Mouse (Mus musculus): ENCODE measurements around the gene Mccc2. TPM values are rescaled to one million over a fixed set of nuclear protein-coding genes. Genes with fewer than 3 reads are reported as not detected.
A peak's percentile ranks its signal among the peaks of the same experiment; 100 is the strongest.

The Mccc2 gene
- total and polyA plus RNA-seq, 3 experiments = 19.0 to 22.3 (median 19.5) TPM

- TF ChIP-seq SMC3 (IDR thresholded peaks at IDR 0.05; ENCODE audit: low read depth, low read length) (peak; percentile 77), MAX (IDR thresholded peaks at IDR 0.05; ENCODE audit: low read length) (0 out of 2 replicates have a peak, but pooled peaks have one; percentile 23), CTCF (conservative IDR thresholded peaks at IDR 0.05 in 1 of 2, IDR thresholded peaks at IDR 0.05 in 1 of 2; ENCODE audit: low read depth in 2 of 2, low read length in 2 of 2) (peak; percentile 73 to 85), TCF12 (IDR thresholded peaks at IDR 0.05; ENCODE audit: low read depth, low read length) (peak; percentile 58; the same call in 1 of the 2 replicates), JUN (IDR thresholded peaks at IDR 0.05; ENCODE audit: insufficient read depth, low read depth, low read length) (peak; percentile 67), RAD21 (IDR thresholded peaks at IDR 0.05; ENCODE audit: low read depth, low read length) (peak; percentile 78), ZNF384 (IDR thresholded peaks at IDR 0.05; ENCODE audit: low read depth, low read length) (peak; percentile 42), MYC (IDR thresholded peaks at IDR 0.05; ENCODE audit: low read depth, low read length) (no peak), USF1 (IDR thresholded peaks at IDR 0.05; ENCODE audit: low read depth, low read length) (no peak)
- DNase-seq (ENCODE audit: extremely low read depth) = peak; percentile 87
- Histone ChIP-seq H3K36me3 (replicated peaks in 1 of 2; ENCODE audit: control insufficient read depth in 1 of 2, insufficient read depth in 1 of 2, low read length in 1 of 2) (peaks cover 0 to 3% of the 10 kb centered on the region in 2 experiments), H3K4me3 (replicated peaks in 1 of 3; ENCODE audit: low read depth in 2 of 3, low read length in 2 of 3, poor library complexity in 1 of 3) (no peak overlapping the region), H3K27ac (ENCODE audit: insufficient read depth, low read depth) (no peak overlapping the region), H3K4me2 (ENCODE audit: insufficient read depth, low read depth, poor library complexity, severe bottlenecking) (peak overlapping the region; percentile 67), H3K79me2 (replicated peaks; ENCODE audit: control insufficient read depth, extremely low read depth, insufficient read depth, poor library complexity, severe bottlenecking) (no peaks in the 10 kb centered on the region), H3K9me3 (replicated peaks; ENCODE audit: low read length) (no peaks in the 10 kb centered on the region), H3K4me1 (ENCODE audit: control insufficient read depth in 1 of 2, insufficient read depth in 2 of 2) (peaks cover 6 to 31% of the 10 kb centered on the region in 2 experiments), H3K9ac (ENCODE audit: insufficient read depth, low read depth) (no peak overlapping the region), H3K27me3 (replicated peaks) (no peaks in the 10 kb centered on the region)
- in situ Hi-C loops (cut with MboI; ENCODE audit: low pct_ligation_motif_present, low pct_unique_long_range_greater_than_20kb, low sequenced_read_pairs) = no loop called here
- dilution Hi-C loops (cut with MboI; ENCODE audit: extremely low pct_ligation_motif_present, extremely low pct_unique_long_range_greater_than_20kb, low sequenced_read_pairs) = no loop called here
Observed at GRCm38 (mm10) chr13:100001790-100002196, 13.6 kb downstream of the Mccc2 start.

GRCm38 (mm10) chr13:99999078-99999477 lies 16.4 kb downstream of the Mccc2 start:
- H3K79me2 ChIP-seq (replicated peaks; ENCODE audit: control insufficient read depth, extremely low read depth, insufficient read depth, poor library complexity, severe bottlenecking) = no peaks in the 10 kb centered on the region
- H3K4me3 ChIP-seq (replicated peaks in 1 of 3; ENCODE audit: low read depth in 2 of 3, low read length in 2 of 3, poor library complexity in 1 of 3) = peak overlapping the region in 1 of 3 experiments; percentile 16
- peak; percentile 26 for DNase-seq (ENCODE audit: extremely low read depth)
- H3K27ac ChIP-seq (ENCODE audit: insufficient read depth, low read depth) = no peak overlapping the region
- TF ChIP-seq JUND (conservative IDR thresholded peaks at IDR 0.05; ENCODE audit: low read depth, low read length) = no peak
- no peak for TF ChIP-seq ELF1 (IDR thresholded peaks at IDR 0.05; ENCODE audit: low read depth, low read length)
- TF ChIP-seq MAX (IDR thresholded peaks at IDR 0.05; ENCODE audit: low read length) = no peak
- TF ChIP-seq POLR2AphosphoS2 (IDR thresholded peaks at IDR 0.05; ENCODE audit: low read depth, low read length) = no peak
- TF ChIP-seq NRF1 (IDR thresholded peaks at IDR 0.05; ENCODE audit: low read depth, low read length) = no peak
- no peak for TF ChIP-seq ZKSCAN1 (IDR thresholded peaks at IDR 0.05; ENCODE audit: borderline replicate concordance, low read depth, low read length)
- no peak for TF ChIP-seq ZMIZ1 (IDR thresholded peaks at IDR 0.05; ENCODE audit: low read depth, low read length)
- TF ChIP-seq RAD21 (IDR thresholded peaks at IDR 0.05; ENCODE audit: low read depth, low read length) = no peak
- peak; percentile 82 for TF ChIP-seq EP300 (IDR thresholded peaks at IDR 0.05; ENCODE audit: low read length)
- TF ChIP-seq ZNF384 (IDR thresholded peaks at IDR 0.05; ENCODE audit: low read depth, low read length) = peak; percentile 67
- TF ChIP-seq IRF4 (IDR thresholded peaks at IDR 0.05; ENCODE audit: low read depth, low read length) = peak; percentile 90
- no peak for TF ChIP-seq ETS1 (conservative IDR thresholded peaks at IDR 0.05; ENCODE audit: low read depth, low read length)
- no peak for TF ChIP-seq BHLHE40 (IDR thresholded peaks at IDR 0.05; ENCODE audit: low read depth, low read length)
- no peak for TF ChIP-seq CTCF (conservative IDR thresholded peaks at IDR 0.05 in 1 of 2, IDR thresholded peaks at IDR 0.05 in 1 of 2; ENCODE audit: low read depth in 2 of 2, low read length in 2 of 2)
- no peak for TF ChIP-seq HCFC1 (IDR thresholded peaks at IDR 0.05; ENCODE audit: low read depth, low read length)
- TF ChIP-seq ZC3H11A (IDR thresholded peaks at IDR 0.05; ENCODE audit: low read depth, low read length) = no peak
- no peak for TF ChIP-seq MAFK (IDR thresholded peaks at IDR 0.05; ENCODE audit: insufficient replicate concordance, low read length)
- no peak for TF ChIP-seq MEF2A (IDR thresholded peaks at IDR 0.05; ENCODE audit: borderline replicate concordance, low read depth, low read length)
- TF ChIP-seq MXI1 (IDR thresholded peaks at IDR 0.05; ENCODE audit: low read depth, low read length) = no peak
- no peak for TF ChIP-seq TBP (conservative IDR thresholded peaks at IDR 0.05; ENCODE audit: low read depth, low read length)
- no peak for TF ChIP-seq PAX5 (IDR thresholded peaks at IDR 0.05; ENCODE audit: low read length)
- TF ChIP-seq E2F4 (IDR thresholded peaks at IDR 0.05; ENCODE audit: insufficient replicate concordance, low read depth, low read length) = no peak
- TF ChIP-seq POLR2A (IDR thresholded peaks at IDR 0.05; ENCODE audit: low read depth, low read length) = no peak
- no peak for TF ChIP-seq JUN (IDR thresholded peaks at IDR 0.05; ENCODE audit: insufficient read depth, low read depth, low read length)
- H3K9me3 ChIP-seq (replicated peaks; ENCODE audit: low read length) = no peaks in the 10 kb centered on the region
- in situ Hi-C loops (cut with MboI; ENCODE audit: low pct_ligation_motif_present, low pct_unique_long_range_greater_than_20kb, low sequenced_read_pairs) = no loop called here
- peaks cover 0 to 4% of the 10 kb centered on the region in 2 experiments for H3K36me3 ChIP-seq (replicated peaks in 1 of 2; ENCODE audit: control insufficient read depth in 1 of 2, insufficient read depth in 1 of 2, low read length in 1 of 2)
- peak overlapping the region; percentile 42 for H3K4me2 ChIP-seq (ENCODE audit: insufficient read depth, low read depth, poor library complexity, severe bottlenecking)
- no peak overlapping the region for H3K9ac ChIP-seq (ENCODE audit: insufficient read depth, low read depth)
- dilution Hi-C loops (cut with MboI; ENCODE audit: extremely low pct_ligation_motif_present, extremely low pct_unique_long_range_greater_than_20kb, low sequenced_read_pairs) = no loop called here
- peaks cover 6 to 31% of the 10 kb centered on the region in 2 experiments for H3K4me1 ChIP-seq (ENCODE audit: control insufficient read depth in 1 of 2, insufficient read depth in 2 of 2)
- H3K27me3 ChIP-seq (replicated peaks) = no peaks in the 10 kb centered on the region
